Mouse (Mus musculus): ENCODE measurements around the gene Tmem88.

Gene Tmem88

GRCm38 (mm10) chr11:69357690-69358089, 40.3 kb downstream of the Tmem88 start:
- DNase-seq (ENCODE audit: low spot score), result no peak

GRCm38 (mm10) chr11:69356544-69356943, 41.5 kb downstream of the Tmem88 start:
- no peak for DNase-seq (ENCODE audit: low spot score)

Measured in T-cell, adult 2 months (primary cell).